Mouse (Mus musculus) CD4-positive helper T cell, adult 2 months (primary cell): ENCODE results near the gene Stag1.

ENCODE experiments used
- DNase-seq: peaks from one replicate; pipeline ENCODE4 v3.0.0-alpha.2; 2012; ENCODE audit warnings: low read depth, missing footprints, low spot score

Stag1 gene

DNA sequence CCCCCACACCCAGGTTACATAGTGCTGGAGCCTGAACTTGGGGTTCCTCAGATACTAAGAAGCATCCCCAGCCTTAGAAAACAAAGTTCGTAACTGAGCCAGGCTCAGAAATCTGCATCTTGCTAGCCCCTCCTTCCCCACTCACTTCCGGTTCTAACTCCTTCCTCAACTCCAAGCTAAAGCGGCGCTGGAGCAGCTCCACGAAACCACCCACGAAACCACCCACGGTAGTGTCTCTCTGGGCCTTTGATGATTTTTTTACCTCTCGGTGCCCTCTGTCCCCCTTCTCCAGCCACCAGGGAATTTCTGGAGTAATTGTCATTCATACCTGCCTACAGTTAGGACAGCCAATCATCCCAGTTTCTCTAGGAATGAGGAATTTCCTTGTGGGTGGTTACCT lies at the start of gene Stag1:
Stag1 (plus strand) TSS at position 253 of the 400 bp plus-strand sequence.
- no peak for DNase-seq

DNA sequence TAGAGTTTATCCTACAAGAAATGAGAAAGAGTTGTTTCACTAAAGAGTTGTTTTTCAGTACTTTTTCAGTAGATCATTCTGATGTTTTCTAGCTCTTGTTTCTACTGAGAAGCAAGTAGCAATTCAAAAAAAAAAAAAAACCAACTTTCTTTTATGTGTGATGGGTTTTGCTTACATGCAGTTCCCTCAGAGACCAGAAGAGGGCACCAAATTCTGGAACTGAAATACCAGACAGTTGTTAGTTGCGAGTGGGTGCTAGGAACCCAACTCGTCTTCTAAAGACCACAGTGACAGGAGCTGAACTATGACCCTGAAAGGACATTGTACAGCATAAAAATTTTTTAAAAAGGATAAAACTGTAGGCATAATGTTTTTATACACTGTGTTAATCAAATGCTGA lies 49.3 kb upstream of the Stag1 start:
- DNase-seq = peak; percentile 61

DNA sequence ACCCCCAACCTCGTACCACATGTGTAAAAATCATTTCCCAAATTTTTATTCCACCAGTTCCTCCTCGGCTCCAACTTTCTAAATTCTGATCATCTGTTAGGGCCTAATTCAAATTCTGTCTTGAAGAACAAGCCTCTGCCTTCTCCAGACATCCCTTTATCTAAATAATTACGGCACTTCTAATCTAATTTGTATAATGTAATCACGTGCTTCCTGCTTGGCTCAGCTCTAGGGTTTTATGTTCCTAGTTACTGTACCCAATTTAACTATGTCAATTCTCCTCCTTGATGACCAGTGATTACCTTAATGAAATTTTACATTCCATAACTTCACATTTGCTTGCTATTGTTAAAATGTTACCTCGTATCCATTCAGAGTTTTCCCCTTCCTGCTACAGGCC lies 41.9 kb upstream of the Stag1 start:
- no peak for DNase-seq

DNA sequence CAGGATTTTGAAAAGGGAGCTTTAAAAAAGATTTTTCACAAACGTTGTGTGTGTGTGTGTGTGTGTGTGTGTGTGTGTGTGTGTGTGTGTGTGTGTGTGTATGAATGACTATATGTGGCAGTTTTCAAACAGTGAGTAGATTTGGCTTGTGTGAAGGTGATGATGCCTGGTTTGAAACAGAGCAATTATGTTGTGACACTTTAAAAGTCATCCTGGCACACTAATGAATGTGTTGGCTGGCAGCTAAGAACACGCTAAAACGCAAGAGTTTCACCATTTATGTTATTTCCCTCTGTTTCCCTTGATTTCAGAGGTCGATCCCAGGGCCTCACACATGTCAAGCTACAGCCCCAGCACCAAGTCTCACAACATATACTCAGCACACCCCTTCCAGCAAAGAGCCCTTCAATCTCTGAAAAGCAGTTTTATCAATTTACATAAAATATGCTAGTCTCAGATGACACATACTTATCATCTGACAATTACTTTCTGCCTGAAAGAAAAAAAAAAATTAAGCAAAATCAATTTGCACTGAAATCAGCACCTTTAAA lies 39.5 kb upstream of the Stag1 start:
- DNase-seq = no peak

DNA sequence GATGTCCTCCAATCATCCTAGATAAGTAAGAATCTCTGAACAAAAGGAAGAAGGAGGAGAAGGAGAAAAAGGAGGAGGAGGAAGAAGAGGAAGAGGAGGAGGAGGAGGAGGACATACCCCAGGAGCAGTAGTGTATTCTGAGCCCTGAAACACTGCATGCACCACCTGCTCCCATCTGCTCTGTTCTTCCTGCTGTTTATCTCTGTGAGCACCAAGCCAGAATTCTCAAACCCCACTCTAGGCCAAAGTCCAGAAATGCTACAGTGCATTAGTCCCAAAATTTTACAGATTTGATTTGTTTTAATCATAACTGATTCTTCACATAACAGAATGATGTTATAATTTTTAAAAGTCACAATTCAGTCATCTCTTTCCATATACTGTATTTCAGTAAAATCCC lies 38.6 kb upstream of the Stag1 start:
- DNase-seq = no peak

DNA sequence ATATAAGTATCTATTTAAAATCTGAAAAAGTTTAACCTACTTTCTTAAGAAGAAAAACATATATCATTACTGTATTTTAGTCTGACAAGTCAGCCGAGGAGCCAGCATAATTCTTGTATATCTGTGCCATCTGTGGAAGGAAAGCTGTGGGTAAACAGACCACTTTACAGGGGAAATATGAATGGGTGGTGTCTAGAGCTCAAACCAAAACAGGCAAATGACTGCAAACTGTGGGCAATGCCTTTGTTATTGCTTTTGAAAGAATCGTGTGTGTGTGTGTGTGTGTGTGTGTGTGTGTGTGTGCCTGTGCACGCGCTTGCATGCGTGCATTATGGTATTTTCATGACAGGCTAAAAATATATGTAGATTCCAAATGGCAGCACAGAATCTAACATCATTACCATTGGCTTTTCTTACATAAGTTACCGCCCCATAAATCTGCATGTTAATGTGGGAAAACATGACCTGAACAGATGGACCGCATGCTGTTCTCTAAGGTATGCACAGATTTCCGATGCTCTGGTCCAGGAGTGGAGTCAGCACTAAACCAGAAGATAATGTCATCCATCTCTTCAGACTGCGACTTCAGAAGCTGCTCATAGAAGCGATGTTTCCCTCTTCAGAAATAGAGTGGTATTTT lies 37.2 kb upstream of the Stag1 start:
- no peak for DNase-seq

DNA sequence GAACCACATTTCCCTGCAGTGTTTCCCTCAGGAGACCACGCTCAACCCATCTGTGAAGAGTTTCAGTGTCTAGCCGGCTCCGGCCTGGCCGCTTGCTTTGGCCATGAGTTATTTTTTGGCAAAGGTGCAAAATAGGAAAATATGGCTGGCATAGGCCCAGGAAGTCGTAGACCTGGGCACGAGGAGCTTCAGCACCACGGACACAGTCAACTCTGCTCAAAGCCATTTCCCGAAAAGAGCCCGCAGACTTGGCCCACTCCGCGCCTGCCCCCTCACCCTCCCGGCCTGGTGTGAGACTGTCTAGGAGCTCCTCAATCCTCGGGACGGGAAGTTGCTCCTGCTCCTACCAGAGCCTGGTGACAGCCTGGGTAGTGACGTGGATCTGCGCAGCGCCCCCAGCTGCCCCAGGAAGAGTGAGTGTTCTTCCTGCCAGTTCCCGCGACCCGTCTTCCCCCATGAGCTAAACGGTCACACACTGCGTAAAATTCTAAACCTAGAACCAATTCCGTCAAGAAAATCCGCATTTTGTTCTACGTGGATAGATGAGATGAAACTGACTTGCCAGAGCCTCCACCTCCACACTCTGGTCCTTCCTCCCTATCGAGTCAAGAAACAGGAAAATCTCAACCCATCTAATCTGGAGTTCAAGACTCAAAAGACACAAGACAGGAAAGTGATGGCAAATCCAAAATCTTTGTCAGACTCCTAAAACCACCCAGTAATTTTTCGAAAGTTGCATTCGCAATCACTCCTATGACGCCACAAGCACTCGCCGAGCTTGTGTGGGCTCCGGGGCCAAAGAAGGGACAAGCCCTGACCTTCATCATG lies 27.6 kb upstream of the Stag1 start:
- no peak for DNase-seq

DNA sequence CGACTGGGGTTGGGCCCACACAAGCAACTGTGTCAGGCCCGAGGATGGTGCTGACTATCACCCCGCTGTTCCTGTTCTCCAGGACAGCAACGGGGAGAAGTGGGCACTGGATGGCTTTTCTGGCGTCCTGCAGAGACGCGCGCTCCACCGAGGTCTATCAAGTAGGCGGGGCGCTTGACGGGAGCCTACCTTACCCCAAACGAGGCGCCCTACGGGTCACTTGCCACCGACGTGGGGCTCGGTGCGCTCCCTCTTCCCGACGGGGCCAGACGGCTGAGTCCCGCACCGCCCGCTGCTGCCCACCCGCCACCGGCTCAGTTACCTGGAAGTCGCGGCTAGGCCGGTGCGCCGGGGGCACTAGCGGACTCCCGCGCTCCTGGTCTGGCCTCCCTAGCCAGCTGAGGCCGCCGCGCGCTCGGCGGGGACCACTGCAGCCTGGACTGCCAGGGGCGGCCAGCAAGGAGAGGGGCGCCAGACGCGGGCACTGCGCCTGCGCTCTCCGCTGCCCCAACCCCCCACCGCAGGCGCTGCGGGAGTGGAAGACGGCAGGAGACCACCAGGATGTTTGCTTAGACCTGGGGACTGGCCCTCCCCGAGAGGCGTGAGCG lies 26.9 kb upstream of the Stag1 start, which contains the start of gene Slc35g2:
Slc35g2 (minus strand) TSS at position 465 of the 608 bp plus-strand sequence.
- DNase-seq = peak; percentile 11

DNA sequence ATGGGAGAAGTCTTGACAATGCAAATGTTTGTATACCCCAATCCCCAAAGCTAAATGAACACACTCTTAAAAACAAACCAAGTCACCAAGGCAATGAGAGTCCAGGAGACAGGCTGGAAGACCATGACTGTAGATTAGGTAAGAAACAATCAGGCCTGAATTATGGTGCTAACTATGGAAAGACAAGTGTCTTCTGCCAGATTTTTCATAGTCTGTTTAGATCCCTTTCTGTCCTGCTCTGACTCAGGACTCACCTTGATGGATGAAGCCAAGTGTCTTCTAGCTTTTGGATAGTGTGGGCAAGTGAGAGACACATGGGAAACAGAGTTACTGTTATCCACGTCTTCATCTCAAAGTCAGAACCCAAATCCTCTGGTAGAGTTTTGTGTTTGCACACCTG lies 26.1 kb upstream of the Stag1 start:
- DNase-seq = no peak

DNA sequence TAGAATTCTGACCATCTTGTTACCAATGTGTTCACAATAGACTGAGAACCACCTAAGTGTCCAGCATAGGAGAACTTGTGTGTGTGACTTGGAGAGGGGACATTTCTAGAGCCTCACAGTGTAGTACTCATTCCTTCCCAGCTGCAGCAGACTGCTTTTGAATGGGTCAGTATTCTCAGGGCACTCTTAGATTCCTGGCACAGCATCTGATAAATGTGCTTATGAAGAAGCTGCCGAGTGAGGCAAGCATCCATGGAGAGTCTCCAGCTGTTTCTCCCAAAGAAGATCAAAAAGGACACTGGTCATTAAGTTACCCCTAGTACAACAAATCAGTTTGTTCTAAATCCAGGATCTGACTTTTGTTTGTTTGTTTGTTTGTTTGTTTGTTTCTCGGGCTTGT lies 24.3 kb upstream of the Stag1 start:
- no peak for DNase-seq

DNA sequence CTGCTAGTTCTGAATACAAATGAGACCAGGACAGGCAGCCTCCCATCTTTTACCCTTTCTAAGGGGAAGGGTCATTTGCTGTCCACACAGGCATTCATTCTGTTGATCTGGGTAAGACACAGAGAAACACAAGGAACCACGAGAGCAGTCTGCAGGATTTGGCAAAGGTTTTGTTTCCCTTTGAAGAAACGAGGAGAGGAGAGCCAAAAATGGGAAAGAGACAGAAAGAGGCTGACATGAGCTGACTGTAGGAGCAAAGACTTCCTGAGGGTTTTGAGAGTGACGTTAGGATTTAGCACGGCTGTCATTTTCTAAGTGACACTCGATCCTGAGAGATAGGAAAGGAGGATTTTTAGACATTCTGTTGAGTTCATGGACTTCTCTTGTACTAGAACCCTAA lies 23.7 kb upstream of the Stag1 start:
- DNase-seq = no peak

DNA sequence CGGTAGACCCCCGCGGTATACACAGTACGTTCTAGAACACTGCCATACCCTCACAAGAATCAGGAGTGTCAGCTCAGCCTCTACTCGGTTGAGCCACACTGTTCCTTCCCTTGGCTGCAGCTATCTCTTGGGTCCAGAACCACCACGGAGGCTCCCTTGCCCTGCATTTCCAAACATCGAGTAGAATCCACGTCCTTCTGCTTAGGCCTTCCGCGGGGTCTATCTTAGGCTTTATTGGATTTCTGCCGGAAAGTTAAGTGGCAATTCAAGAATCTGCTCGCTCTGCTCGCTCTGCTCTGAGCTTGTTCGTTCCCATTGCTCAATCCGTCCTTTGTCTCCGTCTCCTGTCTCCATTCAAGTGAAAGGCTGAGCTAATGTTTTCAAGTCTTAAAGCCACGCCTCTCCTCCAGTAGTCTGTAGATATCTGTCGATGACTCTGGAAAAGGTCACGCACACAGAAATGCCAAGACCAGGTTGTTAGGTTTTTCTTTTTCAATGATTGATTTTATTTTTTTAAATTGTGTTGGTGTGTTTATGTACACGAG lies 17.3 kb upstream of the Stag1 start:
- no peak for DNase-seq

DNA sequence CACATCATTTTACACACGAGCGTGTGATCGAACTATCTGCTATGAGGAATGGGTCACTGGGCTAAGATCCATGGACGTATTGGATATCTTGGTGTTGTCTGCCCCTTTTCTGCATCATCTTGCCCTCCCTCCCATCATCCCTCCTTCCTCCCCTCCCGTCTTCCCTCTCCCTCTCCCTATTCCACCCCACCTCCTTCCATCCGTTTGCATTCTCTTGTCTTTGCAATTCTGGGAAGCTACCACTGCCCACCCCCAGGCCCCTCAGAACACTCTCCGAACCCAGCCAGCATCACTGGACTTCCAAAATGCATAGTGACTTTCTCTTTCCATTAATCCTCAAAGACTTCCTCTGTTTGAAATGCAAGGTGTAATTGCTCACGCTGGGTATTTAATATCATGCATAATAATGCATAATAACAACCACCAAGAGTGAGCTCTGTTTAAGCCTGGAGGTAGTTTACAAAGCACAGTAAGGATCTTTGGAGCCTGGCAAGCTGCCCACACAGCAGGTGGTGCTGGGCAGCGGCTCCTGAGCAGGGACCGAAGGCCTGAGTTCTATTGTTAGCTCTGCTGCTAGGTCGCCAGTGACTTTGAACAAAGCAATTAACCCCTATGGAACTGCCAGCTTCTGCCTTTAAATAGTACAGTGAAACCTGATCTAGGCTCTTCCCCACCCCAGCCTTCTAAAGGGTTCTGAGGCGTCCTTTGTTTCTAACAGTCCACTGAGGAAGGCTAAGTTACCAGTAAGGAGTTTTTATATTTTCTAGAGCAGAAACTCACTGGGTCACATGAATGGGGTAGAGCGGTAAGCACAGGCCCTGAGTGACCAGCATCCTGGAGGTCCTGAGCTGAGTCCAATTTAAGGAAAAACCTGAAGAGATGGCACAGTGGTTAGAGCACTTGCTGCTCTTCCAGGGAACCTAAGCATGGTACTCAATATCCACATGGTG lies 15.8 kb upstream of the Stag1 start:
- no peak for DNase-seq

DNA sequence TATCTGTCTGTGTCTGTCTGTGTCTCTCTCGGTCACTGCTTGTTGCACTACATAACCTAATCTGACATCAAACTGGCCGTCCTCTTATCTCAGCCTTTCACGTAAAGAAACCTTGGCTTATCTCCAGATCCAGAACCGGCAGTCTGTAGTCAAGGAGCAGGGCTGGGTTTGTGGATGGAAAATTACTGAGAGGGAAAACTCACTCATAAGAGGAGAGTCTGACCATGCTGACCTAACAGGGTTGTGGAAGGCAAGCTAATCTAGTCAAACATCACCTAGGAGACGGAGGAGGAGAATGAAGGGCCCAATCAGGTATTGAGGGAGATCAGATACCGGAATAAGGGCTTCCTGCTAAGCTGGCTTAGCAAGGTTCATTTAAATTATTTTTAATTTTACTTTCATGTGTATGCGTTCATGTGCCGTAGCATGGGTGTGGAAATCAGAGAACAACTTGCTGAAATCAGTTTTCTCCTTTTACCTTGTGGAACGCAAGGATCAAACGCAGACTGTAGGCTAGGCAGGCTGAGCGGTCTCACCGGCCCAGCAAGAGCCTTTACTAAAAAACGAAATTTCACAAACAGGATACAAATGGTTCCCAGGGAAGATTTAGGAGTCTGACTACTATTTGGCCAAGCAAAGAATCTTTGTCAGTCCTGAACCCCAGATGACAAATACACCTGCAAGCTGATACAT lies 14.6 kb upstream of the Stag1 start:
- no peak for DNase-seq

DNA sequence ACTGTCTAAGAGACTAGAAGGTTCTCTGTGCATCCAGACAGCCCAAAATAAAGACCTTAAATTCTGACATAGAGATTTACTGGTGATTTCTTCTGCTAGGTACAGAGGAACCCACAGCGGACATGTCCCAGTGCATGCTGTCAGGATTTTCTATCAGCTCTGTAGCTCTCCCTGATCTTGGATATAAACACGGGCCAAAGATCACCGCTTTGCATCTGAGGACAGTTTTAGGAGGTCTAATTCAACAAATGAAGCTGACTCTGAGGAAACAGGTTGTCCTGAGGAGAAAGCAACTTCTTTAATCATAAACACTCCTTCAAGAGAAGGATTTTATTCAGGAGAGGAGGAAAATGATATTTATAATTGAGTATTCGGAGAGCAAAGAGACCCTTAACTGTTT lies 13.6 kb upstream of the Stag1 start:
- DNase-seq = no peak

DNA sequence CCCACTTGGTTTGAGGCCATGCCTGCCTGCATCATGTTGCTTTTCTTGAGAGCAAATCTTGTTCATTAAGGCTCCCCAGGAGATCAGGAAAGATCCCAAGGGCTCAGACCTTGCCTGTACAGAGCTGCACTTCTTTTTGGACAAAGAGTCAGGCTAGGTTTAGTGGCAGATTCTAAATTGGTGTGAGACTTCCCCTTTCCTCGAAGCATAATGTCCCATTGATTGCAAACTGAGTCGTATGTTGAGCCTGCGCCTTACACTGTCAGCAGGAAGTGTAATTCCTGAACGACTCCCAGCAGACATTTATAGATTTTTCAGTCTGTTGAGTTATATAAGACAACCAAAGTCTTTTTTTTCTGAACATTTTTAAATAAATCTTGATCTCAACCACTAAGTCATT lies 7.1 kb upstream of the Stag1 start:
- no peak for DNase-seq

DNA sequence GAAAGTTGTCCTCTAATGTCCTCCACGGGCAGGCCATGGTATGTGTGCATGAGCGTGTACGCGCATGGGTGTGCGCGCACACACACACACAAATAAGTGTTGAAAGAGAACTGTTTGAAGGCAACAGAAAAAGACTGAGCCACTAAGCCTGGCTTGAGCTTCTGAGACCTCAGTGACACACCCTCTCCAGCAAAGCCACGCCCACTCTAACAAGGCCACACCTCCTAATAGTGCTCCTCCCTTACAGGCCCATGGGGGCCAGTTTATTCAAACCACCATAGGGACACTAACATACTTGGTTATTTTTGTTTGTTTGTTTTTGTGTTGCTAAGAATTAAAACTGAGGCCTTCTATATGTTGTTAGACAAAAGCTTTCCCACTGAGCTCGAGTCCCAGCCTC lies 1.3 kb upstream of the Stag1 start:
- no peak for DNase-seq

DNA sequence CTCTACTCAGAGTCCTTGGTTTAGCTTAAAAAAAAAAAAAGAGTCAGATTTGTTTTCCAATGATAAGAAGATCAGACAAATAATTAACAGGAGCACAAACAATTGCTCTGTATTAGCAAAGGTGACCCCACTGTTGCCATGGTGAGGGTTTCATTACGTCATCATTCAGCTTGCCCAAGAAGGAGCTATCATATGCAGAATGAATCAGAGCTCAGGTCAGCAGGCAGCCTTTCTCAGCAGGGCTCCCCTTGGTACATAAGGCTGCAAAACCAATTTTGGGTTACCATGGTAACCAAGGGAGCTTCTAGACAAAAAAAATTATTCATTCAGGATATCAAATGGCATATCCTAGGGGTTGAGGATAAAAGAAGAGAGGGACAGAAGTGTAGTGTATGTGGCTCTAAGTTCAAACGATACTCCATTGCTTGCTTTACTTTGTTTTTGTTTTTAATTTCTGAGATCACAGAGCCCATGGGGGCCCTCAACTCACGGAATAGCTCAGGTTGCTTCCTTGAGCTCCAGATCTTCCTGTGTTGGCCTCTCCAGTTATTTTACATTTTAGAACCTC lies 2.2 kb downstream of the Stag1 start:
- no peak for DNase-seq

DNA sequence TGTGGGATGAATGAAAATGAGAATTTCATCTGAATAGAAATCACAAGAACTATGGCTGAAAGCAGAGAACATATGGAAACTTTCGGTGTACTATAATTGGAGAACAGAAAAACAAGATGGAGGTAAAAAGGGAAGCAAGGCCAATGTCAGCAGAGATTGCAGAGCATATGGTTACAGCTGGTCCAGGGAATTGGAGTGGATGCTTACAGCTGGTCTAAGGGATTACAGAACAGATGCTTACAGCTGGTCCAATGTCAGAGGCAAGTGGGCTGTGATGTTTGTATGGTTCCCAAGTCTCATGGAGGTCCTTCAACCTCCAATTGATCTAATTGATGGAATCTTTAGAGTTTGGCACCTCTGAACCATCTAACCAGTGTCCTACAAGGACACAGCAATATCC lies 4.5 kb downstream of the Stag1 start:
- DNase-seq = no peak

DNA sequence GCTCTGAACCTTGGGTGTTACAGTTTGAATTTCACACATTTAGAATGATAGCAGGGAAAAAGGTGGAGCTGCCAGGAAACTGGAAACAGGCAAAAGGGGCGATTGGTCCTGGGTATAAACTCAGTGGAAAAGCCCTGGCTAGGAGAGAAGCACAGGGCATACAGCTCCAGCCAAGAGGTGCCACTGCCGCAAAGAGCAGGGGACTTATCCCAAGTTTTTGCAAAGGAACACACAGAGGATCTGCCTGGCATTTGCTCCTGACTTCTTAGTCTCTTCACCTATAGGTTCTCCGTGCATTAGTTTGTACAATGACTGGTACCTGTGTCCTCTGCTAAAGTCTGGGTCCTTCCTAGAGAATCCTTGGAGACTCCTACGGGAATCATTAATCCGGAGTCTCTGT lies 5.6 kb downstream of the Stag1 start:
- no peak for DNase-seq
